Mouse (Mus musculus) adrenal gland, postnatal 10 days (tissue): ENCODE measurements around the gene Otud4. TPM values are rescaled to one million over a fixed set of nuclear protein-coding genes. Genes with fewer than 3 reads are reported as not detected.
A peak's percentile ranks its signal among the peaks of the same experiment; 100 is the strongest.
"Not testable (repeated sequence)": the region's sequence is repeated elsewhere in the genome, so short reads cannot be mapped to it uniquely, and the experiment has no call there.

ENCODE experiments used
- DNase-seq: peaks from one replicate; pipeline ENCODE4 v3.0.0; 2021; ENCODE audit warnings: mixed read lengths
- long read RNA-seq, 2 experiments: library from polyadenylated mRNA; stranded (forward); transcript quantifications; one replicate each; pipeline ENCODE4 v2.0.0; 2021
- total RNA-seq, 2 experiments: library from RNA; stranded (reverse); gene quantifications; 2 replicates each; pipeline ENCODE4 v1.2.3; 2021

Otud4 gene
- total RNA-seq: 10 to 100 TPM; 40.1 to 44.6 TPM
- long read RNA-seq, experiment 1, partial matches to known transcripts: 6 of 6 reads
- long read RNA-seq, experiment 1, other reads (novel, unspliced or antisense): 0 of 6 reads
- long read RNA-seq, experiment 2, full-length matches to known transcripts: 4 of 11 reads
- long read RNA-seq, experiment 2, partial matches to known transcripts: 2 of 11 reads
- long read RNA-seq, experiment 2, other reads (novel, unspliced or antisense): 5 of 11 reads

DNA sequence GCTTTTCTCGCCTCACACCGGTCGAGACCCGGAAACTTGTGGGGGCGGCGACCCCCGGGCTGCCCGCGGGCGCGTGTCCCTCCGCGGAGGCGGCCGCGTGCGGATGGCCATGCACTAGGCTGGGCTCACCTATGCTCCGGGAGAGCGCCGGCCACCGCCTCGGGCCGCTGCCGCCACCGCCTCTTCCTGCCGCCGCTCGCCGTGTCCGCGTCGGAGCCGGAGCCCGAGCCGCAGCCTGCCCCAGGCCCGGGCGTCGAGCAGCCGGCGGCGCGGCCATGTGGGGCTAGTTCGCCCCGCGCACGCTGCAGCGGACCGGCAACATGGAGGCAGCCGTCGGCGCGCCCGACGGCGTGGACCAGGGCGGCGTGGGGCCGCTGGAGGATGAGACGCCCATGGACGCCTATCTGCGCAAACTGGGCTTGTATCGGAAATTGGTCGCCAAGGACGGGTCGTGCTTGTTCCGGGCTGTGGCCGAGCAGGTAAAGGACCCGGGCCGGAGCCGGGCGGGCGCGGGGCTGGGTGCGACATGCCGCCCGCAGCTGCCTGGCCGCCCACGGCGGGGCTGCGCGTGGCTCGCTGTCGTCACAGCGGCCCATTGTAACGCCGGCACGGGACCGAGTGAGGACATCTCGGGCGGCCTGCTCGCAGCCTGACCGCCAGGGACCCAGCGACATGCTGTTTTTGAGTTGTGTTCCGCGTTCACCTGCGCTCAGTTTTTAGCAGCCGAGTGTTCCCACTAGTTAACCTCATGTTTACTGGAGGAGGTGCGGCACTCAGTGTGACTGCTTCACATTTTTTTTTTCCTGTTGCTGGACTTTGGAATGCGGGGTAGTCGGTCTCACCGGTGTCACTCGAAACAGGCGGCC is at the start of gene Otud4:
Otud4 (plus strand) TSS at position 33 of the 866 bp plus-strand sequence.
- peak; percentile 71 for DNase-seq

GRCm38 (mm10) chr8:79600962-79601361 is 38.5 kb upstream of the Otud4 start:
- no peak for DNase-seq

- not testable (repeated sequence) for DNase-seq
These were observed 36.2 kb upstream of the Otud4 start for GRCm38 (mm10) chr8:79603204-79603603.

DNA sequence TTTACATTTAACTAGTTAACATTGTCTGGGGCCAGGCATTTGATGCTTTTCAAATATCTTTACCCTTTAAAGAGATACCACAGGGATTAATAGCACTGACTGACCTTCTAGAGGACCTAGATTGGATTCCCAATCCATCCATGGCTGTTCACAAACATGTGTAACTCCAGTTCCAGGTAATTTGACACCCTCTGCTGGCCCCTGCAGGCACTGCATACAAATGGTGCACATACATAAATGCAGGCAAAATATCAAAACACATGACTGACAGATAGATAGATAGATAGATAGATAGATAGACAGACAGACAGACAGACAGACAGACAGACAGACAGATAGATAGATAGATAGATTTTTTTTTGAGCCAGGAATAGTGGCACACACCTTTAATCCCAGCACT is 33.2 kb upstream of the Otud4 start:
- DNase-seq: no peak

- DNase-seq: no peak
These were observed 32.6 kb upstream of the Otud4 start for GRCm38 (mm10) chr8:79606751-79607300.

GRCm38 (mm10) chr8:79608701-79609100 is 30.7 kb upstream of the Otud4 start:
- DNase-seq: no peak

GRCm38 (mm10) chr8:79610268-79610667 is 29.1 kb upstream of the Otud4 start:
- DNase-seq: no peak

GRCm38 (mm10) chr8:79612298-79612697 is 27.1 kb upstream of the Otud4 start:
- DNase-seq: no peak

DNA sequence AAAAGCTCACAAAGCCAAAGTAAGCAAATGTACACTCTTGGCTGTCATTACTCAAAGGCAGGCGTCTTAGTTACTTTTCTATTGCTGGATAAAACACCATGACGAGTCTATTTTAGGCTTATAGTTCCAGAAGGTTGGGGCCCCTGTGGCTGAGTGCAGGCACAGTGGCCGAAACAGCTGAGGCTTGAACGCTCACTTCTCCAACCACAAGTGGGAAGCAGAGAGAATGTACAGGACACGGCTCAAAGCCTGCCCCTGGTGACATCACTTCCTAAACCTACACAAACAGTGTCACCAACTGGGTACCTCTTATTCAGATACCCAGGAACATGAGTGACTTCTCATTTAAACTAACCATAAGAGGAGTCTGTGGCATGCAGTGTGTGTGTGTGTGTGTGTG is 26.5 kb upstream of the Otud4 start:
- no peak for DNase-seq

- no peak for DNase-seq
These were observed 23.6 kb upstream of the Otud4 start for GRCm38 (mm10) chr8:79615741-79616350.

DNA sequence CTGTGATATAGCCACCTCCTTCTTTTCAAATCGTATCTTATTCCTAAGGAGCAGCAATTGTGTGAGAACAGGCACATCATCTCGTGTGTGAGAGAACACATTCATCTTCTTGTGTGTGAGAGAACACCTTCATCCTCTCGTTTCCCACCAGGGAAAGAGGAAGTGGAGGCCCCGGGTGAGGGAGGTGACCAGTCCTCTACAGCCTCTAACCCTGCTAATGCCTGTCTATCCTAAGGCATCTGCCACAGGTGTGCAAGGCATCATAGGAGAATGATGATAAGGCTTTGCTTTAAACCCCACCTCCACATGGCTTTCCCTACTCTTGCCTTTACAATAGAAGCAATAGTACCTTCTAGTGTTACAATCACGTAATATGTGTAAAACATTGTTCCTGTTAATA is 20.5 kb upstream of the Otud4 start:
- no peak for DNase-seq

DNA sequence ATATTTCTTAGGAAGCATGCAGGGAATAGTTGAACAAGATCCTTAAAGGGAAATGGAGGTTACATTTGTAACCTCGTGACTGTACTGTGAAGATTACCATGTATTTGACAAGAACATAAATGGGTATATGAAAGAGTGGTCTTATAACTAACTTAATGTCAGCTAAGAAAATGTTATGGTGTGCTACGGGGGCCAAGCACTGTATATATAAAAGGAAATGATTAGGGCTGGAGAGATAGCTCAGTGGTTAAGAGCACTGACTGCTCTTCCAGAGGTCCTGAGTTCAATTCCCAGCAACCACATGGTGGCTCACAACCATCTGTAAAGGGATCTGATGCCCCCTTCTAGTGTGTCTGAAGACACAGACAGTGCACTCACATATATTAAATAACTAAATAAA is 20.1 kb upstream of the Otud4 start:
- DNase-seq: no peak

DNA sequence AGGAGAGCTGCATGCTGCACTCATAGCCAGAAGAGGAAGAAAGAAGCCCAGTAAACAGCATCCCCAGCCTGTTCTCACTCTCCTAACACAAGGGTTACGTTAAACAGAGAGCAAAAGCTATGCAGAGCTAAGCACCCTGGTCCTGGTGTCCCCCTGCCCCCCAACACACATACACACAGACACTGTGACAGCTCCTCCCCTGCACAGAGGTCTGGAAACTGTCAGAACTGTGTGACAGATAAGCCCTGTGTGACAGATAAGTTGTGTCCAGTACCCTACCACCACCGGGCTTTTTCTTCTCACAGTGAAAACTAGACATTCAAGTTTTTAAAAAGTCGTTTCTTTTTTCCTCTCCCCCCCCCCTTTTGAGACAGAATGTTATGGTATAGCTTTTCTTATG is 19.4 kb upstream of the Otud4 start:
- no peak for DNase-seq

GRCm38 (mm10) chr8:79620489-79621276 is 18.7 kb upstream of the Otud4 start:
- no peak for DNase-seq

GRCm38 (mm10) chr8:79622346-79622745 is 17.1 kb upstream of the Otud4 start:
- no peak for DNase-seq

DNA sequence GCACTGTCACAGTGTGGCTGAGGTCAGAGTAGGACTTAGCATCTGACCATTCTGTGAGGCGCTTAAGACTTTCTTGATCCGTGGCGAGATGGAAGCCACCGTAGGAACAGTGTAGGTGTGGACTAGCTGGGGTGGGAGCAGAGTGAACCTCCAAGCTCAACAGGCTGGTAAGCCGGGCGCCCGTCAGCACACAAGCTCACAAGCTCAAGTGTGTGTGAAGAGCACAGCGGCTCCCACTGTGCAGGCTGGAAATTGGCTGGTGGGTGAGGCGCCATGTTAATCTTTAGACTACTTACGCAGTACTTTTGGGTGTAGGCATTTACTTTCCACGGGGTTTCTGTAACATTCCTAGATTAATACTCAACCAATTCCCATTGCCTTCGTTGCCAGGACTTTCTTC is 16.1 kb upstream of the Otud4 start:
- DNase-seq: no peak

DNA sequence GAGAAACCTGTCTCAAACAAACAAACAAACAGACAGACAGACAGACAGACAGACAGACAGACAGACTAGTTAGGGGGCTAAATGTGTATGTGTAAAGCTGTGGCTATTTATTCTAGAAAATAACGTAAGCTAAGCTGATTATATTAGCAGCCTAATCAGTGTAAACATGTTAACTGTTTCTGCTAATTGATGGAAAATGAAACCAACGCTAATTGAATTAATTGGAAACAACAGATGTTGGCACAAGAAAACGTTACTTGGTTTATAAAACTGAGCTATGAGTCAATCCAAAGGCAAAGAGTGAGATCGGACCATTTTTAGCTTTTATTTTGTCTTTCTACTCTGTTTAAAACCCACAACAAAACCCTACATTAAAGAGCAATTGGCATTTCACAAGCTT is 15.0 kb upstream of the Otud4 start:
- no peak for DNase-seq

DNA sequence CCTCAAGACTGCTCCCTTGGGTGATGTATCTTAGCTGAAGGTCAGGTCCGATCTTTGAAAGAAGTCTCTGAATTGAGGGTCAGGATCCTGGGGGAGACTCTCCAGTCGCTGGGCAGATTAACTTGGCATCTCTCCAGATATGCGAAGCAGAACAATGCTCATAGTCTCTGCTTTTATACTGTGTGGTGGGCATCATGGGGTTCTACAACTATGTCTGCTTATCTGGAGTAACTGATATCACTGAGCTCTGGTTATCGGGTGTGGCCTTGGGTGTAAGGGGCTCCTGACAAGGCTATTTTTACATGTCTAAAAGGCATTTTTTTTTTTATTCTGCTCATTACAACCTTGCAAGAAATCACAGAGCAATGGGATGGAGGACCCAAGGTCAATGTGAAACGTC is 13.2 kb upstream of the Otud4 start:
- DNase-seq: no peak

DNA sequence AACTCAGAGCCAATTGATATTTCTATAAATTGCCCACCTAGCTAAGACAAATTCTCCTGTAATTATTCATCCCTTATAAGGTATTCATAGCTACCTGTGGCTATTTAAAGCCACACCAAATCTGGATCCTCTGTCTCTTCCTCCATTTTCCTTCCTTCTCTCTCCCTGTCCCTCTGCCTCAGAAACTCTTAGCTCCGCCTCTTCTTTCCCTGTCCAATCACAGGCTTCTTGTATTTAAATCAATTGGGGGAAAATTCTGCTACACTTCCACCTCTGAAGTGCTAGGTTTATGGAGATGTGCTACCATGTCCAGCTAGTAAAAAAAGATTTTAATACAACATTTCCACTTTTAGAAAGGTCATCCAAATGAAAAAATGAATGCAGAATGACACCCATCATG is 3.9 kb upstream of the Otud4 start:
- no peak for DNase-seq

DNA sequence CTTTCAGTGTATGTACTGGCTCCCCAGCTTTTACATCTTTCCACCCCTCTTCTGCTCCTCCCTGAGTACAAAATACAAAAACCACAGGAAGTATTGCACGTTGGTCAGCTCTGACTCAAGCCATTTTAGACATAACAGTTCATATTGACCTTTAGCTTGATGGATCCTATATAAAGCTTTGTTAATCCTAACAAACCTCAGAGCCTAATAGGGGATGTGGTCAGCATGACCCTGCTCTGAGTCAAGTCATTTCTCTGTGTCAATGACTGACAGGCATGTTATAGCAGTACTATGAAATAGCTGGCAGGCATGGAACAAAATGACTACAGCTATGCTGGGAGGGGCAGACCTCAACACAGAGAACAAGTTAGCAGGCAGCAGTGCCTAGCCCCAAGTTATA is 3.3 kb upstream of the Otud4 start:
- no peak for DNase-seq

GRCm38 (mm10) chr8:79637237-79637636 is 2.2 kb upstream of the Otud4 start:
- DNase-seq: no peak

DNA sequence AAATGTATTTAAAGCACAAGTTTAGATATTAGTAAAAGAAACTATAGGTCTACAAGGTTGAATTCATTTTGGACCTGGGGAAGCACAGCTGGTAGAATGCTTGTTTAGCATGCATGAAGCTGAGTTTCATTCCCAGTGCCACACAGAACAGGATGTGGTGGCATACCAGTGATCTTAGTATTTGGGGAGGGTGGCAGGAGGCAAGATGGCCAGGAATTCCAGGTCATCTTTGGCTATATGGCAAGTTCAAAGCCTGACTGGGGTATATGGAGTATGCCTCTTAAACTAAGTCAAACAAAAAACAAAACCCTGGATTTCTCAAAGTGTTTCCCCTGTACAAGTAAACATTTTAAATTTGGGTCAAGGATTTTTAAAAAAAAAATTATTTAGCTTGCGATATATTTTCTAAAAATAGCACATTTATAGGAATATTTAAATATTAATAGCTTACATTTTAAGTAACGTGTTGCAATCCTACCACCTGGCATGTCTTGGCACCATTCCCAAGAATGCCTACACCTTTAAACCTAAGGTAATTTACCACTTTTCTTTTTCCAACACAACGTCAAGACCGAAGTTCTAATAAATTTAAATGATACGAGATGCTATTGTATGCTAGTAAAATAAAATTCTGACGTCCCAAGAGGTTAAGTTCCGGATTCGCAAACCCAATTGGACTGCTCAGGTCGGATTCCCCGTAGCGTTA is 1.3 kb upstream of the Otud4 start:
- DNase-seq: no peak
